Mouse (Mus musculus): ENCODE measurements around the gene Marco.

Marco gene

GRCm38 (mm10) chr1:120435591-120435990, 69.2 kb downstream of the Marco start:
- no peak for DNase-seq

GRCm38 (mm10) chr1:120430171-120430570, 74.7 kb downstream of the Marco start:
- no peak for DNase-seq

- DNase-seq, result no peak
Measured at GRCm38 (mm10) chr1:120425587-120425986, 79.2 kb downstream of the Marco start.

Data from kidney, postnatal 25 days (tissue).